Mouse (Mus musculus) lung, postnatal 0 days (tissue): ENCODE measurements around the gene Pde11a.

Experiments
- CTCF ChIP-seq: IDR thresholded peaks from 2 replicates; pipeline ENCODE4 v1.5.1; 2016; ENCODE audit warnings: antibody characterized with exemption, mild to moderate bottlenecking
- EP300 ChIP-seq: IDR thresholded peaks from 2 replicates; pipeline ENCODE4 v1.6.1; 2016; ENCODE audit warnings: antibody characterized with exemption, mild to moderate bottlenecking, control low read depth

GRCm38 (mm10) chr2:76109653-76110052, 228.9 kb downstream of the Pde11a start:
- TF ChIP-seq CTCF (0 out of 2 replicates have a peak, but pooled peaks have one; percentile 1), EP300 (no peak)
